Mouse (Mus musculus): ENCODE measurements at regions not wholly inside any gene's neighbourhood (a gene's known extent, or its start where the extent isn't known, plus 50 kb on each side); places are given as distances from the start of the nearest gene placed in this dataset.

DNA sequence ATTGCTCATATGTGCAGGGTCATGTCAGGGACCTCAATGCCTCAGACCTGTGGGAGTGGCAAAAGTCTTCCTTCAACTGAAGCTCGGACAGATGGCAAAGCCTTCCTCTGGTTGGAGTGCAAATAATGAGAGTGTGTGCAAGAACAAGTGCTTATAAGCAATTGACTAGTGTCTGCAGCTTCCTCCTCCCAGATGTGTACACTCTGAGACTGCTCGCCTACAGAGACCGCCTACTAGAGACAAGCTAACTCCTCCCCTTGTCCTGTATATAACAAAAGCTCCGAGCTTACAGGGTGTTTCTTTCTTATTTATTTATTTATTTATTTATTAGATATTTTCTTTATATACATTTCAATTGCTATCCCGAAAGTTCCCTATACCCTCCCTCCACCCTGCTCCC is 138.7 kb upstream of the Sox4 start:
- WGBS, result 74% methylated on average over 5 of the region's 5 CpGs
- Histone ChIP-seq H3K4me2 (ENCODE audit: low read depth, low read length) (no peak overlapping the region), H3K27ac (ENCODE audit: low read length) (no peak overlapping the region), H3K4me3 (replicated peaks; ENCODE audit: low read length) (no peak overlapping the region), H3K27me3 (ENCODE audit: control insufficient read depth, insufficient read depth, low read length) (no peaks in the 10 kb centered on the region), H3K9me3 (replicated peaks; ENCODE audit: control insufficient read depth, low read length) (peaks cover 8% of the 10 kb centered on the region; the same call in 1 of the 2 replicates), H3K36me3 (ENCODE audit: control insufficient read depth, insufficient read depth, low read length) (no peaks in the 10 kb centered on the region), H3K4me1 (ENCODE audit: control insufficient read depth, insufficient read depth, low read length) (no peaks in the 10 kb centered on the region), H3K9ac (ENCODE audit: low read length) (no peak overlapping the region)
- ATAC-seq (ENCODE audit: insufficient read depth, low FRiP score), result no peak

DNA sequence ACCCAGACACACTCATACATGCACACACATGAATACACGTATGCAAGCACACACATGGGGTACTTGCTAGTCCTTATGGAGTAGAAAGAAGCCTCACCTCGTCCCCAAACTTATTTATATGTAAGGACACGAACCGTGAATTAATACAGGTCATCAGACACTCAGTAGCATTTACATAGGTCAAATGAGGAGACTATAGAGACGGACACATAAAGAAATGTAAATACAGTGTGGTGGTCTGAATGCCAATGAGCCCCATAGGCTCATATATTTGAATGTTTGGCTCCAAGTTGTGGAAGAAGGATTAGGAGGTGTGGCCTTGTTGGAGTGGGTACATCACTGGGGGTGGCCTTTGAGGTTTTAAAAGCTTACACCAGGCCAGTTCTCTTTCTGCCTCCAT is 133.3 kb upstream of the Sox4 start:
- no peak for ATAC-seq (ENCODE audit: insufficient read depth, low FRiP score)
- Histone ChIP-seq H3K9me3 (replicated peaks; ENCODE audit: control insufficient read depth, low read length) (peaks cover 8% of the 10 kb centered on the region; the same call in 1 of the 2 replicates), H3K4me2 (ENCODE audit: low read depth, low read length) (no peak overlapping the region), H3K4me3 (replicated peaks; ENCODE audit: low read length) (no peak overlapping the region), H3K27ac (ENCODE audit: low read length) (no peak overlapping the region), H3K27me3 (ENCODE audit: control insufficient read depth, insufficient read depth, low read length) (no peaks in the 10 kb centered on the region), H3K36me3 (ENCODE audit: control insufficient read depth, insufficient read depth, low read length) (no peaks in the 10 kb centered on the region), H3K9ac (ENCODE audit: low read length) (no peak overlapping the region), H3K4me1 (ENCODE audit: control insufficient read depth, insufficient read depth, low read length) (no peaks in the 10 kb centered on the region)
- 77% methylated on average over 5 of the region's 5 CpGs for WGBS

DNA sequence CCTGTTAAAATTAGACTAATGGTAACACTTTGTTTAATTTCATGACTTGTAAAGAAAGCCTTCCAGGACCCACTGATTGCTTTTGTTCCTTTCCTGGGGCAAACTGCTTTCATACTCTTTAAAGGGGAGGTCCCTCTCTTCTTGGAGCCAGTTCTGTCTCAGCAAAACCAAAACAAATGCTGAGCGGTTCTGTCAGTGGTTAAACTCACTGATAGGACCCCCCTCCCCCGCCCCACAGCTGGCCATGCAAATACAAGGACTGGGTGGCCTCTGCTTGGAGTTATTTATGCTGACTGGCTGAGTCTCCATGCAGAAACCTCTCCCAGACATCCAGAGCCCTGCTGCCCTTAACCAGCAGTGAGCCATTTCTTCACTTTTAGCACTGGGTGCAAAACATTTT is 127.6 kb upstream of the Sox4 start:
- 23% methylated on average over 2 of the region's 2 CpGs for WGBS
- Histone ChIP-seq H3K9me3 (replicated peaks; ENCODE audit: control insufficient read depth, low read length) (no peaks in the 10 kb centered on the region), H3K4me2 (ENCODE audit: low read depth, low read length) (no peak overlapping the region)

DNA sequence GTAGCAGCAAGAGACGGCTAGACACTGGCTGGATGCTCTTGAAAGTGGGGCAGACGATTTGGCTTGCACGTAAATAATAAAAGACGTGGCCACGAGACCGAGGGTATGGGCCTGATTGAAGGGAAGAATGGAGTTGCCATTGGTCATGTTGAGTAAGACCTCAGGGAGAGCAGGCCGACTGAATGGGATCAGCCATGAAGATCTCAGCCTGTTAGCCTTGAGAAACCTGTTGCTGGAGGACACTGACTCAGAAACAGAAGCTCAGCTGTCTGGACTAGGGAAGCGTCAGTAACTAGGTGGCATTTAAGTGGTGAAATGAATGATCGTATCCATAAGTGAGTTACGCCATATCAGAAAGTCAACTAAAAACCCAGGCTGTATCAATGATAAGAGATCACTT is 126.3 kb upstream of the Sox4 start:
- Histone ChIP-seq H3K27ac (ENCODE audit: low read length) (no peak overlapping the region), H3K4me1 (ENCODE audit: control insufficient read depth, insufficient read depth, low read length) (peaks cover 5% of the 10 kb centered on the region), H3K4me2 (ENCODE audit: low read depth, low read length) (no peak overlapping the region), H3K9me3 (replicated peaks; ENCODE audit: control insufficient read depth, low read length) (no peaks in the 10 kb centered on the region), H3K36me3 (ENCODE audit: control insufficient read depth, insufficient read depth, low read length) (no peaks in the 10 kb centered on the region), H3K4me3 (replicated peaks; ENCODE audit: low read length) (no peak overlapping the region), H3K27me3 (ENCODE audit: control insufficient read depth, insufficient read depth, low read length) (no peaks in the 10 kb centered on the region), H3K9ac (ENCODE audit: low read length) (no peak overlapping the region)
- WGBS, result 93% methylated on average over 10 of the region's 10 CpGs
- no peak for ATAC-seq (ENCODE audit: insufficient read depth, low FRiP score)

More for the DNA sequence above, 127.6 kb upstream of the Sox4 start:
- Histone ChIP-seq H3K9ac (ENCODE audit: low read length) (no peak overlapping the region), H3K27me3 (ENCODE audit: control insufficient read depth, insufficient read depth, low read length) (no peaks in the 10 kb centered on the region), H3K36me3 (ENCODE audit: control insufficient read depth, insufficient read depth, low read length) (no peaks in the 10 kb centered on the region), H3K4me3 (replicated peaks; ENCODE audit: low read length) (no peak overlapping the region), H3K27ac (ENCODE audit: low read length) (no peak overlapping the region), H3K4me1 (ENCODE audit: control insufficient read depth, insufficient read depth, low read length) (peaks cover 5% of the 10 kb centered on the region)
- ATAC-seq (ENCODE audit: insufficient read depth, low FRiP score), result no peak; the same call in 1 of the 2 replicates

- no peak overlapping the region for H3K4me3 ChIP-seq (replicated peaks; ENCODE audit: low read length)
- no peaks in the 10 kb centered on the region for H3K27me3 ChIP-seq (ENCODE audit: control insufficient read depth, insufficient read depth, low read length)
- WGBS, result 90% methylated on average over 2 of the region's 2 CpGs
- H3K36me3 ChIP-seq (ENCODE audit: control insufficient read depth, insufficient read depth, low read length), result no peaks in the 10 kb centered on the region
- H3K4me1 ChIP-seq (ENCODE audit: control insufficient read depth, insufficient read depth, low read length), result no peaks in the 10 kb centered on the region
- H3K27ac ChIP-seq (ENCODE audit: low read length), result no peak overlapping the region
- H3K9me3 ChIP-seq (replicated peaks; ENCODE audit: control insufficient read depth, low read length), result no peaks in the 10 kb centered on the region
- ATAC-seq (ENCODE audit: insufficient read depth, low FRiP score), result no peak
- H3K9ac ChIP-seq (ENCODE audit: low read length), result no peak overlapping the region
- no peak overlapping the region for H3K4me2 ChIP-seq (ENCODE audit: low read depth, low read length)
Observed at GRCm38 (mm10) chr13:29073630-29074029, 120.1 kb upstream of the Sox4 start.

- Histone ChIP-seq H3K4me2 (ENCODE audit: low read depth, low read length) (no peak overlapping the region), H3K4me3 (replicated peaks; ENCODE audit: low read length) (no peak overlapping the region), H3K9ac (ENCODE audit: low read length) (no peak overlapping the region), H3K36me3 (ENCODE audit: control insufficient read depth, insufficient read depth, low read length) (no peaks in the 10 kb centered on the region), H3K9me3 (replicated peaks; ENCODE audit: control insufficient read depth, low read length) (no peaks in the 10 kb centered on the region), H3K27me3 (ENCODE audit: control insufficient read depth, insufficient read depth, low read length) (no peaks in the 10 kb centered on the region), H3K4me1 (ENCODE audit: control insufficient read depth, insufficient read depth, low read length) (no peaks in the 10 kb centered on the region), H3K27ac (ENCODE audit: low read length) (no peak overlapping the region)
- 53% methylated on average over 5 of the region's 5 CpGs for WGBS
- no peak for ATAC-seq (ENCODE audit: insufficient read depth, low FRiP score)
Observed at GRCm38 (mm10) chr13:29063924-29064323, 110.4 kb upstream of the Sox4 start.

- no peaks in the 10 kb centered on the region for H3K9me3 ChIP-seq (replicated peaks; ENCODE audit: control insufficient read depth, low read length)
- no peak overlapping the region for H3K4me2 ChIP-seq (ENCODE audit: low read depth, low read length)
- no peaks in the 10 kb centered on the region for H3K27me3 ChIP-seq (ENCODE audit: control insufficient read depth, insufficient read depth, low read length)
- no peak for ATAC-seq (ENCODE audit: insufficient read depth, low FRiP score)
- H3K9ac ChIP-seq (ENCODE audit: low read length), result no peak overlapping the region
- no peaks in the 10 kb centered on the region for H3K4me1 ChIP-seq (ENCODE audit: control insufficient read depth, insufficient read depth, low read length)
- no peak overlapping the region for H3K4me3 ChIP-seq (replicated peaks; ENCODE audit: low read length)
- WGBS, result 39% methylated on average over 5 of the region's 5 CpGs
- no peak overlapping the region for H3K27ac ChIP-seq (ENCODE audit: low read length)
- no peaks in the 10 kb centered on the region for H3K36me3 ChIP-seq (ENCODE audit: control insufficient read depth, insufficient read depth, low read length)
Observed at GRCm38 (mm10) chr13:29058685-29059084, 105.2 kb upstream of the Sox4 start.

DNA sequence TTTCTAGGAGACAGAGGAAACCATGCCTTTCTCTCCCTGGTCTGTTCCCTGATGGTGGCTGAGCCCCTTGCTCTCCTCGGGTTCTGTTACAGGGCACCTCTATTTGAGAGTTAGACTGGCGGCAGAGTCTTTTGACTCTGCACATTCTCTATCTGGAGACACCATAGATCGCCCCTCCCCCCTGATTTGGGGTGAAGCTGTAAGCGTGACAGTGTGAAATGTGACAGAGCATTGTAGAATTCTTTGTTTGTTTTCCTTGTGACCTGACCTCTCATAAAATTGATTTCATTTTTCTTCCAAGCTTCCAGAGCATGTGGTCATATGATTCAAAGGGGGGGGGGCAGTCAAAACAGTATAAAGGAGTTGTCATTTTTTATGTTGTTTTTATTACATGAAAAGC is 96.2 kb upstream of the Sox4 start:
- Histone ChIP-seq H3K4me2 (ENCODE audit: low read depth, low read length) (no peak overlapping the region), H3K9me3 (replicated peaks; ENCODE audit: control insufficient read depth, low read length) (no peaks in the 10 kb centered on the region), H3K4me1 (ENCODE audit: control insufficient read depth, insufficient read depth, low read length) (no peaks in the 10 kb centered on the region), H3K36me3 (ENCODE audit: control insufficient read depth, insufficient read depth, low read length) (no peaks in the 10 kb centered on the region), H3K27me3 (ENCODE audit: control insufficient read depth, insufficient read depth, low read length) (no peaks in the 10 kb centered on the region), H3K9ac (ENCODE audit: low read length) (no peak overlapping the region), H3K27ac (ENCODE audit: low read length) (no peak overlapping the region), H3K4me3 (replicated peaks; ENCODE audit: low read length) (no peak overlapping the region)
- WGBS, result 31% methylated on average over 4 of the region's 4 CpGs
- ATAC-seq (ENCODE audit: insufficient read depth, low FRiP score), result no peak

DNA sequence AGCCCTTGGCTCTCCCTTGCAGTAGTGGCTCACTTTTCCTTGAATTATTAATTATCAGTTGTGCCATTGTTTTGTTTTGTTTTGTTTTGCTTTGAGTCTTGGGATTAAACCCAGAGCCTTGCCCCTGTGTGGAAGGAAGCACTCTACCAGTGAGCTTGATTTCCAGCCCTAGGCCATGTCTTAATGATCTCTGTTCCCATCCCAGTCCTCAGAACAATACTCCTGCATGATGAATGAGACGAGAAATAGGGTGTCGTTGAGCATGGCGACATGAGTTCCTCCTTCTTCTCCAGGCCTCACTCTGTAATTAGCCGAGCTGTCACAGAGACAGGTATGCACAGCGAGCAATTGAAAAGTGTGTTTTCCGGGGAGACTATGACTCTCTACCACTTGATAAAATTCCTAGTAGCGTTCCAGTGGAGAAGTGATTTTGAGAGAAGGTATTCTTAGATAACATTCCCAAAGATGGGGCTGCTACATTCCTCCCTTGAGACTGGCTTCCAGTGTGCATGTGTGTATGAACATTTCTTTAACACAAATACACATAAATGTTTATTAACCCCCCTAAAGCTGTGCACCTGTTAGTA is 95.6 kb upstream of the Sox4 start:
- Histone ChIP-seq H3K27ac (ENCODE audit: low read length) (no peak overlapping the region), H3K9me3 (replicated peaks; ENCODE audit: control insufficient read depth, low read length) (no peaks in the 10 kb centered on the region), H3K4me1 (ENCODE audit: control insufficient read depth, insufficient read depth, low read length) (no peaks in the 10 kb centered on the region), H3K36me3 (ENCODE audit: control insufficient read depth, insufficient read depth, low read length) (no peaks in the 10 kb centered on the region), H3K4me2 (ENCODE audit: low read depth, low read length) (no peak overlapping the region), H3K9ac (ENCODE audit: low read length) (no peak overlapping the region), H3K4me3 (replicated peaks; ENCODE audit: low read length) (no peak overlapping the region), H3K27me3 (ENCODE audit: control insufficient read depth, insufficient read depth, low read length) (no peaks in the 10 kb centered on the region)
- ATAC-seq (ENCODE audit: insufficient read depth, low FRiP score), result no peak
- 54% methylated on average over 7 of the region's 7 CpGs for WGBS

GRCm38 (mm10) chr13:29044655-29045054 is 91.1 kb upstream of the Sox4 start:
- Histone ChIP-seq H3K4me3 (replicated peaks; ENCODE audit: low read length) (no peak overlapping the region), H3K27me3 (ENCODE audit: control insufficient read depth, insufficient read depth, low read length) (no peaks in the 10 kb centered on the region), H3K4me1 (ENCODE audit: control insufficient read depth, insufficient read depth, low read length) (no peaks in the 10 kb centered on the region), H3K9me3 (replicated peaks; ENCODE audit: control insufficient read depth, low read length) (no peaks in the 10 kb centered on the region), H3K4me2 (ENCODE audit: low read depth, low read length) (no peak overlapping the region), H3K27ac (ENCODE audit: low read length) (no peak overlapping the region), H3K36me3 (ENCODE audit: control insufficient read depth, insufficient read depth, low read length) (no peaks in the 10 kb centered on the region), H3K9ac (ENCODE audit: low read length) (no peak overlapping the region)
- 50% methylated on average over 4 of the region's 4 CpGs for WGBS
- no peak for ATAC-seq (ENCODE audit: insufficient read depth, low FRiP score)

All from stomach, embryonic 16.5 days (tissue).